In the genomic region with DNA sequence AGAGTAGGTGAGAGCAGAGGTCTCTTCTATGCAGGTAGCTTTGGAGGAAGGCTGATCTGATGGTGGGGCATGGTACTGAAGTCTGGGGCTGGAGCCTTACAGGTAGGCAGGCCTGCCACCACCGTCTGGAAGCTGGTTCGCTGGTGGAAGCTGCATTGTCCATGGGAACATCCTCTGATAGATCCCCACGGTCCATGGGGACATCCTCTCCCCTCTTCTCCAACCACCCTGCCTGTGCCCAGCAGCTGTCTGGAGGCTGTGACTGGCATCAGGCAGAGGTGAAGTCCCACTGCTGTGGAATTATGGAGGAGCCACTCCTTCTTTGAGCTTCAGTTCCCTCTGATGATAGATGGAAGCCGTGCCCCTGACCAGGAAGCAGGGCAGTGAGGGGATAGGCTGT, we compare ENCODE assay signal across 22 mouse cellular contexts. TPM values are rescaled to one million over a fixed set of nuclear protein-coding genes. Genes with fewer than 3 reads are reported as not detected.
"Had no signal": no experiment of that assay in that cellular context is flagged by ENCODE, and none has a peak within 500 bp of the region (broad histone marks: within the 10 kb centered on the region; RNA-seq: fewer than 3 reads in every experiment).

No protein-coding gene starts in this region.

- H3K9ac ChIP-seq: kidney, embryonic 15.5 days; liver, embryonic 13.5 days; midbrain, embryonic 13.5 days had no signal

- H3K27me3 ChIP-seq: kidney, embryonic 15.5 days; liver, embryonic 13.5 days; midbrain, embryonic 13.5 days had no signal

- H3K36me3 ChIP-seq: kidney, embryonic 15.5 days; liver, embryonic 13.5 days; midbrain, embryonic 13.5 days had no signal

- DNase-seq: kidney, adult 8-10 months; kidney, postnatal 10 days; kidney, postnatal 36 days; layer of hippocampus, postnatal 36 days; liver, embryonic 13.5 days; lung, adult 2 months had no signal

- H3K9me3 ChIP-seq: kidney, embryonic 15.5 days; liver, embryonic 13.5 days; midbrain, embryonic 13.5 days had no signal

- H3K4me1 ChIP-seq: liver, embryonic 13.5 days had no signal

- H3K4me3 ChIP-seq: kidney, embryonic 15.5 days; left cerebral cortex, adult 2 months; liver, embryonic 13.5 days; midbrain, embryonic 13.5 days had no signal

- H3K4me2 ChIP-seq: kidney, embryonic 15.5 days; liver, embryonic 13.5 days; midbrain, embryonic 13.5 days had no signal

- H3K27ac ChIP-seq: kidney, embryonic 15.5 days; left cerebral cortex, adult 2 months; liver, embryonic 13.5 days; macrophage; midbrain, embryonic 13.5 days had no signal

- ATAC-seq: midbrain, embryonic 13.5 days had no signal

RNA-seq across cellular contexts. Expression of a gene that starts 9.8 kb away (rescaled TPM):
- total RNA-seq: layer of hippocampus, adult 8-10 months; layer of hippocampus, postnatal 10 days; layer of hippocampus, postnatal 36 days; left cerebral cortex, adult 2 months; left cerebral cortex, postnatal 10 days; left cerebral cortex, postnatal 36 days; liver, adult 2 months; megakaryocyte, adult 5-6 weeks; midbrain, postnatal 0 days had no signal
- polyA plus RNA-seq: limb, embryonic 11.5 days; limb, embryonic 14.5 days; liver, adult 2 months; liver, embryonic 13.5 days; lung, adult 2 months; lung, embryonic 16.5 days; macrophage; midbrain, embryonic 13.5 days; midbrain, postnatal 0 days; neural tube, embryonic 11.5 days; neural tube, embryonic 14.5 days had no signal

RNA-seq across cellular contexts. Expression of a gene that starts 31.1 kb away (rescaled TPM):
- total RNA-seq: layer of hippocampus, adult 8-10 months; layer of hippocampus, postnatal 10 days; layer of hippocampus, postnatal 36 days; left cerebral cortex, adult 2 months; left cerebral cortex, postnatal 10 days; left cerebral cortex, postnatal 36 days; liver, adult 2 months; megakaryocyte, adult 5-6 weeks; midbrain, postnatal 0 days had no signal
- polyA plus RNA-seq: limb, embryonic 11.5 days; limb, embryonic 14.5 days; liver, embryonic 13.5 days; lung, adult 2 months; macrophage; midbrain, embryonic 13.5 days; midbrain, postnatal 0 days; neural tube, embryonic 11.5 days; neural tube, embryonic 14.5 days had no signal
